ENCODE assay signal across 14 mouse cellular contexts in genomic region chr5:151096012-151096411, GRCm38 (mm10).
DNase-seq lines count a peak whose midpoint lies in the region; ATAC-seq and TF ChIP-seq lines count a peak whose summit lies in the region.
"Had no signal": no experiment of that assay in that cellular context is flagged by ENCODE, and none has a peak within 500 bp of the region (broad histone marks: within the 10 kb centered on the region; RNA-seq: fewer than 3 reads in every experiment).

No protein-coding gene starts in this region.

- no peak for DNase-seq in embryonic facial prominence, embryonic 10.5 days (ENCODE audit: low spot score)
- DNase-seq in left cerebral cortex, adult 2 months (ENCODE audit: extremely low spot score in 1 of 2, low spot score in 2 of 2), result no peak
- no peak for DNase-seq in left cerebral cortex, adult 11 months (ENCODE audit: low spot score)
- no peak for DNase-seq in embryonic facial prominence, embryonic 14.5 days (ENCODE audit: low spot score)
- no peak for DNase-seq in liver, postnatal 0 days
- no peak for DNase-seq in thymus, postnatal 4 days
- no peak for DNase-seq in neural tube, embryonic 10.5 days (ENCODE audit: extremely low spot score, low spot score)
- DNase-seq: B cell, adult 2 months; cerebellum, adult 11-12 months; heart, postnatal 10 days; right cerebral cortex, postnatal 14 days had no signal

- intact Hi-C loops in left cerebral cortex, adult 2 months (cut with DNase I), result no loop called here

- H3K27ac ChIP-seq in embryonic facial prominence, embryonic 12.5 days, result peak overlapping the region; percentile 81
- H3K27ac ChIP-seq in embryonic facial prominence, embryonic 10.5 days (replicated peaks), result no peak overlapping the region; the same call in 1 of the 2 replicates
- H3K27ac ChIP-seq in left cerebral cortex, adult 2 months, result peak overlapping the region; percentile 54; the same call in 1 of the 2 replicates
- peak overlapping the region; percentile 75 for H3K27ac ChIP-seq in embryonic facial prominence, embryonic 14.5 days (replicated peaks; ENCODE audit: low read depth, low read length)
- H3K27ac ChIP-seq in liver, postnatal 0 days (ENCODE audit: low read depth), result peak overlapping the region; percentile 36
- H3K27ac ChIP-seq: forebrain, embryonic 15.5 days had no signal

- H3K36me3 ChIP-seq in embryonic facial prominence, embryonic 12.5 days, result no peaks in the 10 kb centered on the region; the same call in 1 of the 2 replicates
- H3K36me3 ChIP-seq in embryonic facial prominence, embryonic 10.5 days (replicated peaks), result no peaks in the 10 kb centered on the region
- H3K36me3 ChIP-seq in embryonic facial prominence, embryonic 14.5 days (ENCODE audit: control insufficient read depth, insufficient read depth, low read length), result no peaks in the 10 kb centered on the region
- no peaks in the 10 kb centered on the region for H3K36me3 ChIP-seq in liver, postnatal 0 days (replicated peaks; ENCODE audit: insufficient read depth, low read length)
- H3K36me3 ChIP-seq: forebrain, embryonic 15.5 days had no signal

- no peak for TF ChIP-seq EP300 in liver, postnatal 0 days (IDR thresholded peaks at IDR 0.05; ENCODE audit: low read depth)

- no peak overlapping the region for H3K4me2 ChIP-seq in embryonic facial prominence, embryonic 12.5 days (replicated peaks)
- H3K4me2 ChIP-seq in embryonic facial prominence, embryonic 14.5 days (ENCODE audit: low read depth, low read length), result no peak overlapping the region
- no peak overlapping the region for H3K4me2 ChIP-seq in liver, postnatal 0 days (ENCODE audit: low read depth, low read length)
- H3K4me2 ChIP-seq: forebrain, embryonic 15.5 days had no signal

- no peak for TF ChIP-seq CTCF in left cerebral cortex, adult 2 months (IDR thresholded peaks at IDR 0.05)
- TF ChIP-seq CTCF in liver, postnatal 0 days (IDR thresholded peaks at IDR 0.05; ENCODE audit: low read depth), result no peak

- 67% methylated on average over 6 of the region's 6 CpGs for WGBS in embryonic facial prominence, embryonic 12.5 days
- 83% methylated on average over 6 of the region's 6 CpGs for WGBS in embryonic facial prominence, embryonic 10.5 days
- WGBS in embryonic facial prominence, embryonic 14.5 days, result 61% methylated on average over 6 of the region's 6 CpGs
- WGBS in liver, postnatal 0 days (ENCODE audit: insufficient replicate concordance), result 61% methylated on average over 6 of the region's 6 CpGs

- H3K9me3 ChIP-seq in embryonic facial prominence, embryonic 12.5 days, result no peaks in the 10 kb centered on the region
- H3K9me3 ChIP-seq in embryonic facial prominence, embryonic 10.5 days, result no peaks in the 10 kb centered on the region
- no peaks in the 10 kb centered on the region for H3K9me3 ChIP-seq in embryonic facial prominence, embryonic 14.5 days (ENCODE audit: control insufficient read depth, low read length)
- no peaks in the 10 kb centered on the region for H3K9me3 ChIP-seq in liver, postnatal 0 days (ENCODE audit: low read length)
- H3K9me3 ChIP-seq: forebrain, embryonic 15.5 days had no signal

- H3K27me3 ChIP-seq in embryonic facial prominence, embryonic 12.5 days, result no peaks in the 10 kb centered on the region
- no peaks in the 10 kb centered on the region for H3K27me3 ChIP-seq in embryonic facial prominence, embryonic 10.5 days (replicated peaks; ENCODE audit: low read depth, poor library complexity, severe bottlenecking)
- no peaks in the 10 kb centered on the region for H3K27me3 ChIP-seq in embryonic facial prominence, embryonic 14.5 days (replicated peaks; ENCODE audit: control insufficient read depth, insufficient read depth, low read length)
- no peaks in the 10 kb centered on the region for H3K27me3 ChIP-seq in liver, postnatal 0 days (ENCODE audit: insufficient read depth, low read length)
- H3K27me3 ChIP-seq: forebrain, embryonic 15.5 days had no signal

- H3K4me3 ChIP-seq in embryonic facial prominence, embryonic 12.5 days, result no peak overlapping the region
- H3K4me3 ChIP-seq in embryonic facial prominence, embryonic 10.5 days, result no peak overlapping the region
- no peak overlapping the region for H3K4me3 ChIP-seq in left cerebral cortex, adult 2 months
- H3K4me3 ChIP-seq in embryonic facial prominence, embryonic 14.5 days (ENCODE audit: low read depth, low read length), result no peak overlapping the region
- no peak overlapping the region for H3K4me3 ChIP-seq in liver, postnatal 0 days (ENCODE audit: low read depth, low read length)
- H3K4me3 ChIP-seq: forebrain, embryonic 15.5 days had no signal

- peaks cover 19% of the 10 kb centered on the region; the same call in 1 of the 2 replicates for H3K4me1 ChIP-seq in embryonic facial prominence, embryonic 12.5 days
- peaks cover 19% of the 10 kb centered on the region for H3K4me1 ChIP-seq in embryonic facial prominence, embryonic 10.5 days
- peaks cover 15% of the 10 kb centered on the region for H3K4me1 ChIP-seq in embryonic facial prominence, embryonic 14.5 days (ENCODE audit: control insufficient read depth, insufficient read depth, low read length)
- H3K4me1 ChIP-seq in liver, postnatal 0 days (ENCODE audit: insufficient read depth), result no peaks in the 10 kb centered on the region; the same call in 1 of the 2 replicates
- H3K4me1 ChIP-seq: forebrain, embryonic 15.5 days had no signal

- no peak overlapping the region for H3K9ac ChIP-seq in embryonic facial prominence, embryonic 12.5 days
- no peak overlapping the region for H3K9ac ChIP-seq in embryonic facial prominence, embryonic 14.5 days (ENCODE audit: low read depth, low read length)
- no peak overlapping the region for H3K9ac ChIP-seq in liver, postnatal 0 days (replicated peaks)
- H3K9ac ChIP-seq: forebrain, embryonic 15.5 days had no signal

- no peak for ATAC-seq in embryonic facial prominence, embryonic 12.5 days (ENCODE audit: insufficient number of reproducible peaks, insufficient read depth, low FRiP score, low TSS enrichment)
- no peak for ATAC-seq in embryonic facial prominence, embryonic 14.5 days (ENCODE audit: low read depth)
- ATAC-seq in liver, postnatal 0 days, result peak; percentile 86
- ATAC-seq: forebrain, embryonic 15.5 days; midbrain, embryonic 16.5 days had no signal
